Mouse (Mus musculus) G1E (cell line): ENCODE measurements around the gene Ubr4.

ENCODE experiments used
- CTCF ChIP-seq: IDR thresholded peaks from 2 replicates; pipeline ENCODE4 v1.5.1; 2012; ENCODE audit warnings: low read depth, low read length, inconsistent platforms, mixed read lengths
- GATA1 ChIP-seq: IDR thresholded peaks from 2 replicates; pipeline ENCODE4 v1.6.1; 2012; ENCODE audit warnings: borderline replicate concordance, low read length, inconsistent platforms, mixed read lengths
- POLR2AphosphoS5 ChIP-seq: IDR thresholded peaks from 2 replicates; pipeline ENCODE4 v1.6.1; 2012; ENCODE audit warnings: low read depth, low read length, inconsistent platforms; ENCODE audit not compliant: insufficient replicate concordance
- TAL1 ChIP-seq: conservative IDR thresholded peaks from 2 replicates; pipeline ENCODE4 v1.6.1; 2012; ENCODE audit warnings: low read depth, low read length, inconsistent platforms, mixed read lengths

GRCm38 (mm10) chr4:139341556-139342233 lies 10.7 kb upstream of the Ubr4 start:
- TF ChIP-seq CTCF, result no peak
- no peak for TF ChIP-seq TAL1
- TF ChIP-seq GATA1, result no peak
- no peak for TF ChIP-seq POLR2AphosphoS5
